Mouse (Mus musculus): ENCODE results near the gene Polr2l. TPM values are rescaled to one million over a fixed set of nuclear protein-coding genes. Genes with fewer than 3 reads are reported as not detected.
A peak's percentile ranks its signal among the peaks of the same experiment; 100 is the strongest.

Polr2l gene
- polyA plus RNA-seq, 1 experiment from 2014 or later: 73.3 TPM

DNA sequence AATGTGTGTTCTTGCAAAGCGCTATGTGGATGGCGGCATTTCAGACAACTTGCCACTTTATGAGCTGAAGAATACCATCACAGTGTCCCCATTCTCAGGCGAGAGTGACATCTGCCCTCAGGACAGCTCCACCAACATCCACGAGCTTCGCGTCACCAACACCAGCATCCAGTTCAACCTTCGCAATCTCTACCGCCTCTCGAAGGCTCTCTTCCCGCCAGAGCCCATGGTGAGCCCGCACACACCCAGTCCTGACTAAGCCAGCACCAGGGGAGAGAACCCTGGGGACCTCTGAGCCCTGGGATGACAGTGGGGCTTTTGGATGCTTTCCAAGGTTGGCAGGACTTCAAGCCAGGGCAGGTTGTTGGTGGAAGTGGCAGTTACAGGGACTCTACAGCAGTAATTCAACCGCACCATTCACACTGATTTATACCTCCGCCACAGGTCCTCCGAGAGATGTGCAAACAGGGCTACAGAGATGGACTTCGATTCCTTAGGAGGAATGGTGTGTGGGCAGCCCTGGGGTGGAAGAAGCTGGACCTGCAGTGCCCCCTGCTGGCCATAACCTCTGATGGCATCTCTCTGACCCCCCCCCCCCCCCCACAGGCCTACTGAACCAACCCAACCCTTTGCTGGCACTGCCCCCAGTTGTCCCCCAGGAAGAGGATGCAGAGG is 16.8 kb downstream of the Polr2l start:
- no peaks in the 10 kb centered on the region for H3K9me3 ChIP-seq (ENCODE audit: control insufficient read depth, low read length)
- H3K4me1 ChIP-seq (ENCODE audit: control insufficient read depth, insufficient read depth, low read length): peaks cover 21% of the 10 kb centered on the region
- no peak for ATAC-seq (ENCODE audit: insufficient number of reproducible peaks, low FRiP score, low TSS enrichment, low read depth)
- no peak overlapping the region for H3K4me3 ChIP-seq (ENCODE audit: low read depth, low read length)
- no peak overlapping the region for H3K4me2 ChIP-seq (ENCODE audit: low read depth, severe bottlenecking)
- no peak overlapping the region for H3K27ac ChIP-seq (replicated peaks; ENCODE audit: low read depth, low read length)
- DNase-seq (ENCODE audit: low spot score): peak; percentile 68
- 73% methylated on average over 15 of the region's 15 CpGs for WGBS
- H3K27me3 ChIP-seq (ENCODE audit: control insufficient read depth, insufficient read depth, low read length): peaks cover 30% of the 10 kb centered on the region
- H3K36me3 ChIP-seq (ENCODE audit: control insufficient read depth, insufficient read depth, low read length): no peaks in the 10 kb centered on the region
- no peak overlapping the region for H3K9ac ChIP-seq (ENCODE audit: low read length)

GRCm38 (mm10) chr7:141457236-141457635 is 17.7 kb downstream of the Polr2l start:
- no peak overlapping the region for H3K4me3 ChIP-seq (ENCODE audit: low read depth, low read length)
- 97% methylated on average over 14 of the region's 14 CpGs for WGBS
- peaks cover 24% of the 10 kb centered on the region for H3K27me3 ChIP-seq (ENCODE audit: control insufficient read depth, insufficient read depth, low read length)
- no peak overlapping the region for H3K27ac ChIP-seq (replicated peaks; ENCODE audit: low read depth, low read length)
- ATAC-seq (ENCODE audit: insufficient number of reproducible peaks, low FRiP score, low TSS enrichment, low read depth): no peak
- no peak for DNase-seq (ENCODE audit: low spot score)
- H3K36me3 ChIP-seq (ENCODE audit: control insufficient read depth, insufficient read depth, low read length): no peaks in the 10 kb centered on the region
- no peaks in the 10 kb centered on the region for H3K9me3 ChIP-seq (ENCODE audit: control insufficient read depth, low read length)
- H3K4me2 ChIP-seq (ENCODE audit: low read depth, severe bottlenecking): no peak overlapping the region
- H3K4me1 ChIP-seq (ENCODE audit: control insufficient read depth, insufficient read depth, low read length): peaks cover 17% of the 10 kb centered on the region
- no peak overlapping the region for H3K9ac ChIP-seq (ENCODE audit: low read length)

DNA sequence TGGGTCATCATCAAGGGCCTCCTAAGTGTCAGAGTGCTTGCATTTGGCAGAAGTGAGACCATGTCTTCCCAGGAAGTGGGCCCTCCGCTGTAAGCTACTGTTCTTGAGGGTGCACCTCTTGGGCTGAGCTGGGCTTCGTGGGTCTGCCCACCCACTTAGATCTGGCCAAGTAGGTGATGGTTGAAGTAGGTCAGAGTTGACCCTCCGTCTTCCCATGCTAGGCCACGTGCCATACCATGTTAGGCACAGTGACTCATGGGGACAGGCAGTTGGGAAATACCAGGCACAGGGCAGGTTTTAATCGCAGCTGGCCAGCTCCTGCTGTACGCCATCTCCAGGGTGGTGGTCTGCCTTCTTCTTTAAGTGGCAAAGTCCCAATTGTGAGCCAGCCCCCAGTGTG is 18.2 kb downstream of the Polr2l start:
- H3K27me3 ChIP-seq (ENCODE audit: control insufficient read depth, insufficient read depth, low read length): peaks cover 19% of the 10 kb centered on the region
- no peak overlapping the region for H3K4me2 ChIP-seq (ENCODE audit: low read depth, severe bottlenecking)

DNA sequence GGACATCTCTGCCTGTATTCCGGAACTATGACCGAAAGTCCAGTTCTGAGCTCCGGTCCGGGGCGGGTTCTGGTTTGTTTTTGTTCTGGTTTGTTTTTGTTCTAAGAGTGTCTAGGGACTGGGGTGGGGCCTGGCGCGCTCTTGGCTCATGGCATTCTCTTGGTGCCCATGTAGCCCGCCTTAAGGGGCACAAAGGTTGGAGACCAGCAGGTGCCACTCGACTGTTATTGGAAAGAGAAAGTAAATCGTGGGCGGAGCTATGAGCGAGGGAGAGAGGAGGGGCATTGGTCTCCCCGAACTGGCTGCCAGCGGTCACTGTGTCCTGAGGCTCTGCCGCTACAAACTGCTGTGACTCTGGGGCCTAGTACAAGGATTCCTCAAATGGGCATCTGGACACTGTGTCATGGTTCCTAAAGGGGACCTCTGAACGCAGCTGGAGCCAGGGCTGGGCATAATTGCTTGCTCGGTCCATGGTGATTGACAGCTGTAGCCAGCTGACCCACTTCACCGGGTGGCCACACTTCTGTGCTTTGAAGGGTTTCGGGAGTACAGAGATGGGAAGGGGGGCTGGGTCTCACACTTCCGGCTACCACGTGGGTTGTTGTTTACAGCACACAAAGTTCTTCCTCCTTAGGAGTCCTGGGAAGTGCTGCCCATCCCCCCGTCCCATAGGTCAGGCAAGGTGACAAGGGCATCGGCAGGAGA is 19.2 kb downstream of the Polr2l start:
- 1% methylated on average over 23 of the region's 23 CpGs for WGBS
- no peaks in the 10 kb centered on the region for H3K9me3 ChIP-seq (ENCODE audit: control insufficient read depth, low read length)
- DNase-seq (ENCODE audit: low spot score): peak; percentile 60
- peak overlapping the region; percentile 96 for H3K4me2 ChIP-seq (ENCODE audit: low read depth, severe bottlenecking)
- peak overlapping the region; percentile 47; the same call in 1 of the 2 replicates for H3K9ac ChIP-seq (ENCODE audit: low read length)
- H3K4me1 ChIP-seq (ENCODE audit: control insufficient read depth, insufficient read depth, low read length): peaks cover 11% of the 10 kb centered on the region
- no peak overlapping the region for H3K27ac ChIP-seq (replicated peaks; ENCODE audit: low read depth, low read length)
- peak overlapping the region; percentile 62 for H3K4me3 ChIP-seq (ENCODE audit: low read depth, low read length)
- peaks cover 11% of the 10 kb centered on the region; the same call in 1 of the 2 replicates for H3K27me3 ChIP-seq (ENCODE audit: control insufficient read depth, insufficient read depth, low read length)
- no peak for ATAC-seq (ENCODE audit: insufficient number of reproducible peaks, low FRiP score, low TSS enrichment, low read depth)
- H3K36me3 ChIP-seq (ENCODE audit: control insufficient read depth, insufficient read depth, low read length): peaks cover 9% of the 10 kb centered on the region; the same call in 1 of the 2 replicates

More for the DNA sequence above, 18.2 kb downstream of the Polr2l start:
- Histone ChIP-seq H3K36me3 (ENCODE audit: control insufficient read depth, insufficient read depth, low read length) (peaks cover 2% of the 10 kb centered on the region; the same call in 1 of the 2 replicates), H3K4me1 (ENCODE audit: control insufficient read depth, insufficient read depth, low read length) (peaks cover 13% of the 10 kb centered on the region), H3K4me3 (ENCODE audit: low read depth, low read length) (no peak overlapping the region), H3K27ac (replicated peaks; ENCODE audit: low read depth, low read length) (no peak overlapping the region), H3K9ac (ENCODE audit: low read length) (no peak overlapping the region), H3K9me3 (ENCODE audit: control insufficient read depth, low read length) (no peaks in the 10 kb centered on the region)
- no peak for DNase-seq (ENCODE audit: low spot score)
- ATAC-seq (ENCODE audit: insufficient number of reproducible peaks, low FRiP score, low TSS enrichment, low read depth): no peak
- WGBS: 90% methylated on average over 6 of the region's 6 CpGs

GRCm38 (mm10) chr7:141454967-141455551 is 19.9 kb downstream of the Polr2l start, which contains the start of gene Pnpla2:
Gene Pnpla2, plus strand, starts transcription at chr7:141455198.
- H3K4me2 ChIP-seq (ENCODE audit: low read depth, severe bottlenecking): peak within 1 kb of the TSS; percentile 96
- H3K36me3 ChIP-seq (ENCODE audit: control insufficient read depth, insufficient read depth, low read length): peaks cover 11% of the 10 kb centered on the region; the same call in 1 of the 2 replicates
- H3K27ac ChIP-seq (replicated peaks; ENCODE audit: low read depth, low read length): 0 out of 2 replicates have a peak within 1 kb of the TSS, but pooled peaks have one; percentile 45
- peak within 1 kb of the TSS; percentile 62 for H3K4me3 ChIP-seq (ENCODE audit: low read depth, low read length)
- peaks cover 11% of the 10 kb centered on the region for H3K4me1 ChIP-seq (ENCODE audit: control insufficient read depth, insufficient read depth, low read length)
- no peaks in the 10 kb centered on the region for H3K9me3 ChIP-seq (ENCODE audit: control insufficient read depth, low read length)
- peak; percentile 80 for ATAC-seq (ENCODE audit: insufficient number of reproducible peaks, low FRiP score, low TSS enrichment, low read depth)
- peak within 1 kb of the TSS; percentile 47 for H3K9ac ChIP-seq (ENCODE audit: low read length)
- H3K27me3 ChIP-seq (ENCODE audit: control insufficient read depth, insufficient read depth, low read length): 0 out of 2 replicates have a peak, but pooled peaks cover 5% of the 10 kb centered on the region
- peak; percentile 95 for DNase-seq (ENCODE audit: low spot score)
- WGBS: under 1% methylated on average over 45 of the region's 45 CpGs

DNA sequence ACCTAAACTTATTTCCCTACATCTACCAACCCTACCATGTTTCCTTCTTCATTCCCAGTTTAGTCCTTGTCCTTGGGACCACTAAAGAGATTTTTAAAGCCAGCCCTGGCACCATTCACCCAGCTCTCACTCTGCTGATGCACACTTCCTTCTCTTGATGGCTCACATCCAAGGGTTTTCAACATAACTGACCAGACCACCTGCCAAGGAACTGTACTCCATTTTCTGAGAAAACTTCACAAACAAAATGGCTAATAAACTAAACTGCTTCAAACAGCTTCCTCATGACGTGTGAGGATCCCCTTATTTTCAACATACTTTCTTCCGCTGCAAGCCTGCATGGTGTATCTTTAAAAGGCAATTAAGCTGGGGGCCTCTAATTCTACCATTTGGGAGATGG is 21.3 kb downstream of the Polr2l start:
- no peak overlapping the region for H3K4me3 ChIP-seq (ENCODE audit: low read depth, low read length)
- H3K27me3 ChIP-seq (ENCODE audit: control insufficient read depth, insufficient read depth, low read length): no peaks in the 10 kb centered on the region
- WGBS: 72% methylated on average over 2 of the region's 2 CpGs
- H3K4me2 ChIP-seq (ENCODE audit: low read depth, severe bottlenecking): no peak overlapping the region
- peaks cover 12% of the 10 kb centered on the region for H3K4me1 ChIP-seq (ENCODE audit: control insufficient read depth, insufficient read depth, low read length)
- peaks cover 11% of the 10 kb centered on the region; the same call in 1 of the 2 replicates for H3K36me3 ChIP-seq (ENCODE audit: control insufficient read depth, insufficient read depth, low read length)
- no peaks in the 10 kb centered on the region for H3K9me3 ChIP-seq (ENCODE audit: control insufficient read depth, low read length)
- ATAC-seq (ENCODE audit: insufficient number of reproducible peaks, low FRiP score, low TSS enrichment, low read depth): no peak
- no peak for DNase-seq (ENCODE audit: low spot score)
- H3K27ac ChIP-seq (replicated peaks; ENCODE audit: low read depth, low read length): no peak overlapping the region
- no peak overlapping the region for H3K9ac ChIP-seq (ENCODE audit: low read length)

DNA sequence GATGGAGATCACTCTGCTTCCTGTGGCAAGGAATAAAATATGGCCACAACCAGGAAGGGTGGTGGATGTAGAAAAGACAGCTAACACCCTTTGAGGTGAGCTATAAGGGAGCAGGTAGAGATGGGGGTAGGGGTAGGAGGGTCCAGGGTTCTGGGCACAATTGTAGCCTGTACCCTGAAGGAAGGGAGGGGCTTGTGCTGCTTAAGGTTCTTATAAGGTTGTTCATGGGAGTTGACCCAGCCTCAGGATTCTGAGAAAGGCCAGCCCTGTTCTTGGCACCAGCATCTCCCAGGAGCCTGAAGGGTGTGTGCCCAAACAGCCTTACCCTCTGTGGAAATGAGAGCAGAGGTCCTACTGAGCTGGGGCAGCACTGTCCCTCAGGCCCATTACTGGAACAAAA is 23.0 kb downstream of the Polr2l start:
- Histone ChIP-seq H3K4me2 (ENCODE audit: low read depth, severe bottlenecking) (no peak overlapping the region), H3K27me3 (ENCODE audit: control insufficient read depth, insufficient read depth, low read length) (no peaks in the 10 kb centered on the region), H3K4me1 (ENCODE audit: control insufficient read depth, insufficient read depth, low read length) (peaks cover 17% of the 10 kb centered on the region), H3K9me3 (ENCODE audit: control insufficient read depth, low read length) (no peaks in the 10 kb centered on the region), H3K9ac (ENCODE audit: low read length) (no peak overlapping the region), H3K4me3 (ENCODE audit: low read depth, low read length) (no peak overlapping the region), H3K27ac (replicated peaks; ENCODE audit: low read depth, low read length) (no peak overlapping the region), H3K36me3 (ENCODE audit: control insufficient read depth, insufficient read depth, low read length) (peaks cover 11% of the 10 kb centered on the region; the same call in 1 of the 2 replicates)
- ATAC-seq (ENCODE audit: insufficient number of reproducible peaks, low FRiP score, low TSS enrichment, low read depth): no peak
- no peak for DNase-seq (ENCODE audit: low spot score)

Measured in limb, embryonic 11.5 days (tissue).